Mouse (Mus musculus) kidney, adult 2 months (tissue): Measurements from ENCODE around the gene Siah3. TPM values are rescaled to one million over a fixed set of nuclear protein-coding genes. Genes with fewer than 3 reads are reported as not detected.

ENCODE experiments used
- DNase-seq: peaks from one replicate; pipeline ENCODE4 v3.0.0; 2021
- H3K27ac ChIP-seq: fragments of 200-500 bp; 2 replicates; pipeline ENCODE4 v1.5.1; 2012; ENCODE audit warnings: low read depth, low read length, control low read depth, inconsistent platforms; ENCODE audit not compliant: insufficient read depth
- H3K27me3 ChIP-seq: fragments of 200-500 bp; replicated peaks from 2 replicates; pipeline ENCODE4 v1.6.1; 2012; ENCODE audit warnings: mild to moderate bottlenecking, moderate library complexity, low read length, inconsistent platforms; ENCODE audit not compliant: control insufficient read depth, insufficient read depth
- H3K36me3 ChIP-seq: fragments of 200-500 bp; 2 replicates; pipeline ENCODE4 v1.6.1; 2012; ENCODE audit warnings: mild to moderate bottlenecking, moderate library complexity, low read length, inconsistent platforms; ENCODE audit not compliant: control insufficient read depth, insufficient read depth
- H3K4me1 ChIP-seq: fragments of 200-500 bp; 2 replicates; pipeline ENCODE4 v1.6.1; 2011; ENCODE audit warnings: low read length; ENCODE audit not compliant: control insufficient read depth, insufficient read depth
- H3K4me3 ChIP-seq: fragments of 200-500 bp; 2 replicates; pipeline ENCODE4 v1.5.1; 2011; ENCODE audit warnings: mild to moderate bottlenecking, low read depth, low read length, control low read depth; ENCODE audit not compliant: insufficient read depth
- CTCF ChIP-seq: fragments of 200-500 bp; conservative IDR thresholded peaks from 2 replicates; pipeline ENCODE4 v1.5.1; 2011; ENCODE audit warnings: low read depth, mild to moderate bottlenecking, control low read depth, low read length, moderate library complexity, mixed read lengths; ENCODE audit not compliant: insufficient read depth, insufficient read length
- POLR2A ChIP-seq: fragments of 200-500 bp; IDR thresholded peaks from one replicate; pipeline ENCODE4 v1.6.1; 2011; ENCODE audit warnings: low read depth, low read length, control low read depth
- WGBS: fragments of 180-500 bp; shearing (Covaris S2); methylation state at CpG from one replicate; pipeline ENCODE4 v1.1.7; 2018; 5-methylcytosine and 5-hydroxymethylcytosine counted together
- polyA plus RNA-seq: library from polyadenylated mRNA; depleted of rRNA; stranded (reverse); fragments of >200 nt; gene quantifications from 2 replicates; pipeline ENCODE4 v1.2.3, GENCODE M21; 2012; rRNA removed

The Siah3 gene
- not detected in 2 replicates for polyA plus RNA-seq

DNA sequence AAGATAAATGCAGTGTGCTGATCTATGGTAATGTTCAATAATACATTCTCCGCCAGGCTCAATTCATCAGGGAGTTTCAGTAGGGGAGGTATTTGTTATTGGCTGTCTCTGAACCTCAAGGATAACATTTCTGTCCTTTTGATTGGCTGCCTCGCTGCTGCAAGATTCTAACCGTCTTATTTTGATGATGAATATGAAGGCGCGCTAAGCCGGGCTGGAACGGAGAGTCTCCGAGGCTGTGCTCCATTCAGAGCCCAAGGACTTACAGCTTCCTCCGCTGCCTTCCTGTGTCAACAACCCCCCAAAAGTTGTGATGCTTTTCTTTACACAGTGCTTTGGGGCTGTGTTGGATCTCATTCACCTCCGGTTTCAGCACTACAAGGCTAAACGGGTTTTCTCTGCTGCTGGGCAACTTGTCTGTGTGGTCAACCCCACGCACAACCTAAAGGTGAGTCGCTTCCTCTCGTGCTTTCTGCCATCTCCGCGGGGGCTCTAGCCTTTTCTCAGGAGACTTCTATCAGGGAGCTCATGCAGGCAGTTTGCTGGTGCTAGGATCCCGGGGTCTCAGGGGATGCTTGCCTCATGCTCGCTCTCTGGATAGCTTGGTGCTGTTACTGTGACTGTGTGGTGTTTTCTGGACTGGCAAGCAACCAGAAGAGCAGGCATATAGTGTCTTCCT is at the start of gene Siah3:
Siah3 (plus strand) TSS at position 240 of the 679 bp plus-strand sequence.
- no peak for DNase-seq
- 22% methylated on average over 18 of the region's 18 CpGs for WGBS
- TF ChIP-seq POLR2A = no peak
- no peak for TF ChIP-seq CTCF
- H3K27ac ChIP-seq = no peak within 1 kb of the TSS
- peak within 1 kb of the TSS; percentile 37; the same call in 1 of the 2 replicates for H3K4me3 ChIP-seq
- H3K27me3 ChIP-seq = no peaks in the 10 kb centered on the region
- H3K4me1 ChIP-seq = peaks cover 5% of the 10 kb centered on the region; the same call in 1 of the 2 replicates
- no peaks in the 10 kb centered on the region for H3K36me3 ChIP-seq

DNA sequence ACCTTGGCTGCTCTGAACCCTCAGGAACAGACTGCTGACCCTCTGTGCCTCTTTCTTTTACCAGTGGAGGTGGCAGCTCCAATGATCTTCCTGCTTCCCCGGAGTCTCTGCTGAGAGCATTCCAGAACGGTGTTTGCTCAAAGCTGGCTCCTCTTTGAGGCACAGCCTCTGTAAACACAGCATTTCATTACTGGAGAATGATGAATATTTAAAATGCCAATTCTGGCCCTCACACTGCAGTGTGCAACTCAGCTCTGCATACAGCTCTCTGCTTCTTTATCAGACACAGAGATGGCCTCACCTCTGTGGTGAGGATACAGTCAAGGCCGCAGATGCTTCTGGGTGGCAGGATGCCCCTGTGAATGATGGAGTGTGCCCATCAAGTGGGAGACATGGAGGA is 46.0 kb upstream of the Siah3 start:
- no peaks in the 10 kb centered on the region for H3K27me3 ChIP-seq
- TF ChIP-seq CTCF (no peak), POLR2A (no peak)
- 71% methylated on average over 3 of the region's 3 CpGs for WGBS
- no peaks in the 10 kb centered on the region for H3K4me1 ChIP-seq
- DNase-seq = no peak
- H3K4me3 ChIP-seq = no peak overlapping the region
- no peaks in the 10 kb centered on the region for H3K36me3 ChIP-seq
- H3K27ac ChIP-seq = no peak overlapping the region

DNA sequence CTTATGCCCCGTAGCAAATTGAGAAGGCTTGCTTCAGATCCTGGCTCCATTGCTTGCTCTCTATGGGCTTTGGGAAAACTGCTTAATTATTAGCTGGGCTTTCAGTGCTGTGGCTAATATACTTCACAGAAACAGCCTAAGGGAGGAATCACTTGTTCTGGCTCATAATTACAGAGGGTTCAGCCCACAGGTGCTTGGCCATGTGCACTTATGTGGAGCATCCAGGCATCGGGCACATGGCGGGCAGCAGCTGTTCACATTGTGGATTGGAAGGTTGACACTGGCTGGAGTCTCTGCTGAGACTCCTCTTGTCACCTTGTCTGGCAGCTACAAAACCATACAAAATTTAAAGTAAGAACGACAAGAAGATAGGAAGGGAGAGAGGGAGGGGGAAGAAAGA is 45.4 kb upstream of the Siah3 start:
- H3K4me3 ChIP-seq = no peak overlapping the region
- TF ChIP-seq CTCF (no peak), POLR2A (no peak)
- no peaks in the 10 kb centered on the region for H3K4me1 ChIP-seq
- H3K36me3 ChIP-seq = no peaks in the 10 kb centered on the region
- DNase-seq = no peak
- no peak overlapping the region for H3K27ac ChIP-seq
- WGBS = 44% methylated on average over 4 of the region's 4 CpGs
- H3K27me3 ChIP-seq = no peaks in the 10 kb centered on the region

DNA sequence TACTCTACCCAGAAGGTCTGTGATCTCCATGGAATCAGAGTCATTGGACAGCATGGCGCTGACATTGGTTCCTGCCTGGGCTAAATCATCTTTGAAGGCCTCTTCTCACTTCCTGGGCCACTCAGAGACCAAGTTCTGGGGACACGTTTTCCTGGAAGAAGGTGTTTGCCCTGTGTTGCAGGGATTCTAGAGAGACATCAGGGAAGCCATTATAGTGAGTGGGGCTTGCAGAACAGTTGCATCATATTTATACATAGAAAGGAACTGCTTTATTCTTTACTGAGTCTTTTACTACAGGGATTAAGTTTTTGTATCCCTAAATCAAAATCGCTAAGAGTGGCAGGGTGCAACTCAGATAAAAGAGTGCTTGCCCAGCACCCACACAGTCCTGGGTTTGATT is 37.1 kb upstream of the Siah3 start:
- no peak for DNase-seq
- Histone ChIP-seq H3K4me3 (no peak overlapping the region), H3K4me1 (no peaks in the 10 kb centered on the region), H3K27ac (no peak overlapping the region), H3K36me3 (no peaks in the 10 kb centered on the region), H3K27me3 (no peaks in the 10 kb centered on the region)
- WGBS = 81% methylated on average over 3 of the region's 3 CpGs
- TF ChIP-seq CTCF (no peak), POLR2A (no peak)

DNA sequence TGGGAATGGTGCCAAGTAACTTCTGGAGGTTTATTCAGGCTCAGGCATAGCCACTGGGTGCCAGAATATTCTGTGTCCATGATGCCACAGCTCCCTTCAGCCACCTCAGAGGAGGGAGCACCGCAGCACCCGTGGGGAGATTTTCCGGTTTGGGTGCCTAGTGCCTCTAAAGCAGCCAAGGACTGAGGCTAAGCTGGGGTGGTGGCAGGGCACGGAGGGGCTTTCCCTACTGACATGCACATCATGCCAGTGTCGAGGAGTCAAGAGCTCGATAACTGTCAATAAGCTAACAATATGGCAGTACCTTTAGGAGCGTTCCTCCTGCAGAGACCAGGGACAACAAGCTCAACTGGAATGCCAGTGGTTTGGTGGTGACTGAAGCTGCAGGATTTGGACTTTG is 35.9 kb upstream of the Siah3 start:
- H3K27ac ChIP-seq = no peak overlapping the region
- H3K27me3 ChIP-seq = no peaks in the 10 kb centered on the region
- no peak for TF ChIP-seq CTCF
- TF ChIP-seq POLR2A = no peak
- H3K4me3 ChIP-seq = no peak overlapping the region
- no peaks in the 10 kb centered on the region for H3K36me3 ChIP-seq
- WGBS = 91% methylated on average over 7 of the region's 7 CpGs
- H3K4me1 ChIP-seq = no peaks in the 10 kb centered on the region
- DNase-seq = no peak

DNA sequence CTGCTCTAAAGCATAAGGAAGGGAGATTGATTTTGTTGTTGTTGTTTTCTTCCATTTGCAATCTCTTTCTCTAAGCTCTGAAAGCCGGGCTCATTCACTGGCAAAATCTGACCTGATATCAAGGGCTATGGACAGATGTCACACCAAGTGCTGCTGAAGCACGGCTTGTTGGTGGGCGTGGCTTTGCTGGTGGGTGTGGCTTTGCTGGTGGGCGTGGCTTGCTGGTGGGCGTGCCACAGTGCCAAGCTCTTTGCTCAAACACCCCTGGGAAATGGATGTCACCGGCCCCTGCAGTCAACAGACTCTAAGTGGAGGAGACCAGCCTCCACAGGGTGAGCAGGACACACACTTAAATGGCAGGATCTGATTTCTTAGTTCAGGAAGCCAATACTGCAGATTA is 35.0 kb upstream of the Siah3 start:
- Histone ChIP-seq H3K36me3 (no peaks in the 10 kb centered on the region), H3K4me1 (no peaks in the 10 kb centered on the region), H3K27ac (no peak overlapping the region), H3K4me3 (no peak overlapping the region), H3K27me3 (no peaks in the 10 kb centered on the region)
- 60% methylated on average over 6 of the region's 6 CpGs for WGBS
- DNase-seq = no peak
- TF ChIP-seq CTCF (no peak), POLR2A (no peak)

DNA sequence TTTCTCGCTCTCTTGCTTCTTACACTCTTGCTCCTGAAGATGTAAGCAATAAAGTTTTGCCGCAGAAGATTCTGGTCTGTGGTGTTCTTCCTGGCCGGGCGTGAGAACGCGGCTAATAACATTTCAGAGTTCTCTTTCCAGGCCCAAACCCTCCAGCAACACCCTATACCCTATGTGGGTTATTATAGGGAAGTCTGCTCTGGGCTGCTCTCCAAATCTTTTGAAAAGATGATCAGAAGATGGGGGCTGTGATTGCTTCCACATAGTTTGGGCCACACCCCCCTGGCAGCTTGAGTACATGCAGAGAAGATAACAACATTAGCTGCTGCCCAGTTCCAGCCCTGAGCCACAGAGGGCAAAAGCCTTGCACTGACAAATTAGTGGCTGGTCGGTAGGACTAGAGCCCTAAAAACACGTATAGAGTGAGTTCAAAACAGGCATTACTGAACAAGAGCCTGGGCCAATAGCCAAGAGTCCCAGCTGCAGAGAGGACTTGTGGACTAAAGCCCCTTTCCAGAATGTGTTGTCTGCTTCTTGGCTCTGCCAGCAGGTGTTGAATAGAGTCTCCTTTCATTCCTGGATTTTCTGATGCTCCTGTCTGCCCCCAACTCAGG is 24.5 kb upstream of the Siah3 start:
- H3K27me3 ChIP-seq = no peaks in the 10 kb centered on the region
- DNase-seq = no peak

More for the DNA sequence above, 24.5 kb upstream of the Siah3 start:
- Histone ChIP-seq H3K36me3 (no peaks in the 10 kb centered on the region), H3K4me3 (no peak overlapping the region), H3K27ac (no peak overlapping the region), H3K4me1 (no peaks in the 10 kb centered on the region)
- WGBS = 89% methylated on average over 7 of the region's 8 CpGs
- no peak for TF ChIP-seq CTCF
